Mouse (Mus musculus) heart, postnatal 0 days (tissue): ENCODE measurements at regions not wholly inside any gene's neighbourhood (a gene's known extent, or its start where the extent isn't known, plus 50 kb on each side); places are given as distances from the start of the nearest gene placed in this dataset.

Source experiments
- ATAC-seq: fragments of 200-750 bp; cut with Nextera tagmentation; 2 replicates; pipeline ENCODE4 v1.8.0; 2017; ENCODE audit warnings: low read depth, moderate number of reproducible peaks, moderate library complexity; ENCODE audit not compliant: insufficient read depth
- DNase-seq: peaks from one replicate; pipeline ENCODE4 v3.0.0-alpha.2; 2016; ENCODE audit warnings: low spot score
- H3K27ac ChIP-seq: fragments of 300-500 bp; sonication (generic); 2 replicates; pipeline ENCODE4 v1.5.1; 2014; ENCODE audit warnings: low read depth, mild to moderate bottlenecking
- H3K27me3 ChIP-seq: fragments of 300-500 bp; sonication (generic); 2 replicates; pipeline ENCODE4 v1.6.1; 2014; ENCODE audit warnings: low read length, mixed read lengths; ENCODE audit not compliant: control insufficient read depth, insufficient read depth
- H3K36me3 ChIP-seq: fragments of 300-500 bp; sonication (generic); replicated peaks from 2 replicates; pipeline ENCODE4 v1.6.1; 2014; ENCODE audit warnings: low read length, mixed read lengths; ENCODE audit not compliant: control insufficient read depth, insufficient read depth
- H3K4me1 ChIP-seq: fragments of 300-500 bp; sonication (generic); 2 replicates; pipeline ENCODE4 v1.6.1; 2014; ENCODE audit warnings: antibody characterized with exemption; ENCODE audit not compliant: control insufficient read depth, insufficient read depth
- H3K4me2 ChIP-seq: fragments of 300-500 bp; sonication (generic); 2 replicates; pipeline ENCODE4 v1.6.1; 2014; ENCODE audit warnings: low read depth, mild to moderate bottlenecking, low read length, moderate library complexity
- H3K4me3 ChIP-seq: fragments of 300-500 bp; sonication (generic); 2 replicates; pipeline ENCODE4 v1.5.1; 2014; ENCODE audit warnings: low read depth, low read length
- H3K9ac ChIP-seq: fragments of 300-500 bp; sonication (generic); replicated peaks from 2 replicates; pipeline ENCODE4 v1.6.1; 2014; ENCODE audit warnings: low read depth, low read length, mixed read lengths
- H3K9me3 ChIP-seq: fragments of 300-500 bp; sonication (generic); replicated peaks from 2 replicates; pipeline ENCODE4 v1.6.1; 2016; ENCODE audit warnings: low read length; ENCODE audit not compliant: control insufficient read depth
- CTCF ChIP-seq: IDR thresholded peaks from 2 replicates; pipeline ENCODE4 v1.5.1; 2016; ENCODE audit warnings: antibody characterized with exemption, control low read depth, low read depth
- EP300 ChIP-seq: IDR thresholded peaks from 2 replicates; pipeline ENCODE4 v1.6.1; 2016; ENCODE audit warnings: antibody characterized with exemption, low read depth
- WGBS: fragments of 180-500 bp; shearing (Covaris S2); extraction: QIAGEN DNeasy Blood & Tissue Kit; methylation state at CpG from one replicate; pipeline ENCODE4 v1.1.7; 2014; 5-methylcytosine and 5-hydroxymethylcytosine counted together

GRCm38 (mm10) chr19:21183028-21183427 lies 89.0 kb upstream of the Zfand5 start:
- H3K4me1 ChIP-seq = no peaks in the 10 kb centered on the region
- ATAC-seq (no peak), DNase-seq (no peak)
- no peaks in the 10 kb centered on the region for H3K27me3 ChIP-seq
- H3K9me3 ChIP-seq = no peaks in the 10 kb centered on the region
- H3K4me2 ChIP-seq = no peak overlapping the region
- no peak overlapping the region for H3K4me3 ChIP-seq
- TF ChIP-seq CTCF (no peak), EP300 (no peak)
- H3K36me3 ChIP-seq = no peaks in the 10 kb centered on the region
- WGBS = 66% methylated on average over 4 of the region's 4 CpGs
- H3K9ac ChIP-seq = no peak overlapping the region
- H3K27ac ChIP-seq = no peak overlapping the region

- Histone ChIP-seq H3K4me1 (no peaks in the 10 kb centered on the region), H3K4me2 (no peak overlapping the region), H3K27ac (no peak overlapping the region), H3K9ac (no peak overlapping the region), H3K36me3 (no peaks in the 10 kb centered on the region), H3K9me3 (no peaks in the 10 kb centered on the region), H3K4me3 (no peak overlapping the region), H3K27me3 (no peaks in the 10 kb centered on the region)
- TF ChIP-seq CTCF (no peak), EP300 (no peak)
- 79% methylated on average over 1 of the region's 1 CpGs for WGBS
- DNase-seq (no peak), ATAC-seq (no peak)
Observed at GRCm38 (mm10) chr19:21179886-21180285, 92.2 kb upstream of the Zfand5 start.

GRCm38 (mm10) chr19:21175426-21175831 lies 96.6 kb upstream of the Zfand5 start:
- ATAC-seq = no peak
- WGBS = 81% methylated on average over 3 of the region's 3 CpGs
- no peak overlapping the region for H3K4me3 ChIP-seq

GRCm38 (mm10) chr19:21174636-21175035 lies 97.4 kb upstream of the Zfand5 start:
- ATAC-seq (no peak), DNase-seq (no peak)
- Histone ChIP-seq H3K36me3 (no peaks in the 10 kb centered on the region), H3K4me2 (no peak overlapping the region), H3K4me3 (no peak overlapping the region), H3K4me1 (0 out of 2 replicates have a peak, but pooled peaks cover 3% of the 10 kb centered on the region), H3K27me3 (no peaks in the 10 kb centered on the region), H3K9ac (no peak overlapping the region), H3K9me3 (no peaks in the 10 kb centered on the region), H3K27ac (no peak overlapping the region)
- TF ChIP-seq CTCF (no peak), EP300 (no peak)
- WGBS = 54% methylated on average over 5 of the region's 5 CpGs

More at GRCm38 (mm10) chr19:21175426-21175831, 96.6 kb upstream of the Zfand5 start:
- H3K27me3 ChIP-seq = no peaks in the 10 kb centered on the region
- no peak overlapping the region for H3K9ac ChIP-seq
- no peak overlapping the region for H3K4me2 ChIP-seq
- H3K9me3 ChIP-seq = no peaks in the 10 kb centered on the region
- 0 out of 2 replicates have a peak, but pooled peaks cover 3% of the 10 kb centered on the region for H3K4me1 ChIP-seq
- no peak for TF ChIP-seq EP300
- TF ChIP-seq CTCF = no peak
- no peaks in the 10 kb centered on the region for H3K36me3 ChIP-seq
- no peak overlapping the region for H3K27ac ChIP-seq
- no peak for DNase-seq

- H3K27me3 ChIP-seq = no peaks in the 10 kb centered on the region
- H3K4me3 ChIP-seq = no peak overlapping the region
- H3K9me3 ChIP-seq = no peaks in the 10 kb centered on the region
- no peak for DNase-seq
- no peak for ATAC-seq
- no peak overlapping the region for H3K27ac ChIP-seq
- WGBS = 47% methylated on average over 5 of the region's 5 CpGs
- TF ChIP-seq EP300 (no peak), CTCF (no peak)
- no peak overlapping the region for H3K4me2 ChIP-seq
- H3K36me3 ChIP-seq = no peaks in the 10 kb centered on the region
- H3K9ac ChIP-seq = no peak overlapping the region
- 0 out of 2 replicates have a peak, but pooled peaks cover 3% of the 10 kb centered on the region for H3K4me1 ChIP-seq
Observed at GRCm38 (mm10) chr19:21173896-21174483, 98.1 kb upstream of the Zfand5 start.

- TF ChIP-seq CTCF (no peak), EP300 (no peak)
- no peaks in the 10 kb centered on the region for H3K36me3 ChIP-seq
- H3K4me1 ChIP-seq = 0 out of 2 replicates have a peak, but pooled peaks cover 3% of the 10 kb centered on the region
- ATAC-seq (no peak), DNase-seq (no peak)
- WGBS = 33% methylated on average over 2 of the region's 2 CpGs
- H3K9me3 ChIP-seq = no peaks in the 10 kb centered on the region
- no peaks in the 10 kb centered on the region for H3K27me3 ChIP-seq
- H3K9ac ChIP-seq = no peak overlapping the region
- H3K4me3 ChIP-seq = no peak overlapping the region
- H3K4me2 ChIP-seq = no peak overlapping the region
- H3K27ac ChIP-seq = no peak overlapping the region
Observed at GRCm38 (mm10) chr19:21171191-21171590, 100.9 kb upstream of the Zfand5 start.
